Mouse (Mus musculus): ENCODE data around the gene Clic6.
"Not testable (repeated sequence)": the region's sequence is repeated elsewhere in the genome, so short reads cannot be mapped to it uniquely, and the experiment has no call there.

Gene Clic6

DNA sequence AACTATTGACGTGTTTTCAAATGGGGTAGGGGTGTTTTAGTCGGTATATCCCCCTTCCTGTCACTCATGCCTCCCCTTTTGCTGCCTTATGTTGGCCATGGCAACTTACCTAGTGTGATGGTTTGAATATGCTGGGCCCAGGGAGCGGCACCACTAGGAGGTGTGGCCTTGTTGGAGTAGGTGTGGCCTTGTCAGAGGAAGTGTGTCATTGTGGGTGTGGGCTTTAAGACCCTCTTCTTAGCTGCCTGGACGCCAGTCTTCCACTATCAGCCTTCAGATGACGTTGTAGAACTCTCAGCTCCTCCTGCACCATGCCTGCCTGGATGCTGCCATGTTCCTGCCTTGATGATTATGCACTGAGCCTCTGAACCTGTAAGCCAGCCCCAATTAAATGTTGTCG is 14.8 kb upstream of the Clic6 start, which contains the start of gene Rcan1:
Gene Rcan1 (minus strand): TSS at position 162 of the 400 bp plus-strand sequence.
- DNase-seq (ENCODE audit: low read depth) = no peak

DNA sequence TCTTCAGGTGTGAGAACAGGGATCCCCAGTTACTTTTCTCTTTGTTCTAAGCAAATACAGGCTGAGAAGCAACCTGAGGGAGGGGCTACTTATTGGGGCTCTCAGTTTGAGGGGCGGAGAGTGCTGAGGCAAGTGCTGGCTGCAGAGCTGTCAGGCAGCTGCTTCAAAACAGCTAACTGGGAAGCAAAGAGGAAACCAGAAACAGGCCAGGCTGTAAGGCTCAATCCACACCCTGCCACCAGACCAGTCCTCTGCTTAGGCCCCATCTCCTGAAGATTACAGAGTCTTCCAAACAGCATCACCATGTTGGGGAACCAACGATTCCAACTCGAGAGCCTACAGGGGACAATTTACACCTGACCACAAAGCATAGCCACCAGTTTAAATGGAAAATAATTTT is 12.6 kb upstream of the Clic6 start:
- no peak for DNase-seq (ENCODE audit: low read depth)

DNA sequence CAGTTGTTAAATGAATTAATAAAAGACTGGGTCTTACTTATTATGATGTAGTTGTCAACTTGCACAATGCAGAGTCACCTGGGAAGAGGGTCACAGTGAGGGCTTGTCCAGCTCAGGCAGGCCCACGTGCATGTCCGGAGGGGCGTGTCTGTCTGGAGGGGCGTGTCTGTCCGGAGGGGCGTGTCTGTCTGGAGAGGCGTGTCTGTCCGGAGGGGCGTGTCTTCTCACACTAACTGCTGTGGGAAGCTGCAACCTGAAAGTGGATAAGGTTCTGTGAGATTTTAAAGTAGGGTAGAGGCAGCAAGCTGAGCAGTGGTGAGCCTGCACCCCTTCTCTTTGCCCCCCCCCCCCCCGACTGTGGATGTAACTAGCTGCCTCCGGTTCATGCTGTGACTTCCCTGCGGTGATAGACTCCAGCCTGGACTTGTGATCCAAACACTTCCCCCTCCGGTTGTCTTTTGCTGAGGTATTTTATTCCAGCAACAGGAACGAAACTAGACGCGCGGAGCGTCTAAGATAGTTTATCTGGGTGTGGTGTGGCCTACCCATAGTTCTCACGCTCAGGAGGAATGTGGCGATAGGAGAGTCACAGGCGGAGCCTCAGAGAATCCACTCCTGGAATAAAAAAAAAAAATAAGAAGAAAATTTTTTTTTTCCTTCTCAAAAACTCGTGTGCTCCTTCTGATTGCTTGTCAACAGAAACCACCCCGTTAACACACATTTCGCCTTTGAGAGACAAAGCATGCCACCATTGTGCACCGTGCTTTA is 10.3 kb upstream of the Clic6 start:
- no peak for DNase-seq (ENCODE audit: low read depth)

DNA sequence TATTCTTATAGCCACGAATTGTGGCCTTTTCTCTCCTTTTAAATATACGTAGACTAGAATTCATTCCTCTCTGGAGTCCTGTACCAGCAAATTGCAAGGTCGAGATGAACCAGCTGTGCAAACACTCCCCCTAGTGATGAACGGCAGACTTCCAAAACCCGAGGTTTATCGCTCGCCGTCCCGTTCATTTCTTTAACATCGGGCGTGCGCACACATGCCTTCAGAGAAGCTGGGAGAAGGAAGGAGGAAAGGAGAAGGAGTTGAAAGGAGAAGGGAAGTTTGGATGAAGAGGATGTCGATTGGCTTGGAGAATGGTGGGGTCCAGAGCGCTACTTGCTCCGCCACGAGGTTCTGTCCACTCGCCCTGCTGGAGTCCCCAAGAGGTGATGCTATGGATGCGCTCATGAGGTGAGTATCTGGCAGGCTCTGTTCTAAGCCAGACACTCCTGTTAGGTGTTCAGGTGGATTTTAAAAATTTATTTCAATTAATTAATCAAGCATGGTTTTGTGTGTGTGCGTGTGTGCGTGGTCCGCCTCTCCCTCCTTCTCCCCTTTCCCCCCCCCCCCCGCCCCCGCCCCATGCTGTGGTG is 6.9 kb upstream of the Clic6 start:
- DNase-seq (ENCODE audit: low read depth) = peak; percentile 41

DNA sequence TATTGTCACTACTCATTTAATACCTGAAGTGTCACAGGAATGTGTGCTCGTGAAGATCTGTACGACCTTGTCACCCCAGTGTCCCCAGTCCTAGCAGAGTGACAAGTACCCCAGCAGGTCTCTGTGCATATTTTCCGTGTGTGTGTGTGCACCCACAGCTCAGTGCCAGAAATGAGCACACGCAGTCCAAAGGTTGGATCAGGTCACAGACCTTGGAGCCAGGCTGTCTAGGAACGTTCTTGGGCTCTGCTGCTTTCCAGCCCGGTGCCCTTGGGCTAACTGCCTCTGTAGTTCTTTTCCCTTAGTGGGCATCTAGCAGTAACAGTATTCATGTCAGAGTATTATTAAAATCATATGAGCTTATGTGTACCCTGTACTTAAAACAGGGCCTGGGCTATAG is 1.6 kb downstream of the Clic6 start:
- DNase-seq (ENCODE audit: low read depth) = no peak

DNA sequence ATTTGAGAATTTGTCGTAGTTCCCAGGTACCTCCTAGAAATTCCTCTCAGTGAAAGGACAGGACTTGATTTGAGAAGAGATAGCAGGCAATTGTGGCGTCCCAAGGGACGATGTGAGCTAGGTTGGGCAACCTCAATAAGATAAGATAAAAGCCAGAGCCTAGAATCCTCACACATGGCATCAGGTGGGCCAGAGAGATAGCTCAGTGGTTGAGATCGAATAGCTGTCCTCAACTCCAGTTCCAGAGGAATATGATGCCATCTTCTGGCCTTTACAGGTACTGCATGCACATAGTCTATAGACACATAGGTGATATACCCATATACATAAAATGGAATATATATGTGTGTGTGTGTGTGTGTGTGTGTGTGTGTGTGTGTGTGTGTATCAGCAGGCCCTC is 2.0 kb downstream of the Clic6 start:
- peak; percentile 71 for DNase-seq (ENCODE audit: low read depth)

DNA sequence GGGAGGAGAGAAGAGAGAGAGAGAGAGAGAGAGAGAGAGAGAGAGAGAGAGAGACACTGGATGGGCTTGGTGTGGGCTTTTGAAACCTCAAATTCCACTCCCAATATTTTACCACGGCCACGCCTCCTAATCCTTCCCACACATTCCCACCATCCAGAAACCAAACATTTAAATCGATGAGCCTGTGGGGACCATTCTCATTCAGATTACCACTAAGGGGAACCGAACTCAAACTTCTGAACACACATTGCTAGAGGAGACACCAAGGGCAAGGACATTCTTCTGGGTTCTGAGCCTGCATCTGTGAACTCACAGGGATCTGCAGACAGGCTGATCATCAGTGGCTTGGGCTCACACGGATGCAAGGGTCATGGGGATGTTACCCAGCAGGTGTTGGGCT is 2.9 kb downstream of the Clic6 start:
- no peak for DNase-seq (ENCODE audit: low read depth)

DNA sequence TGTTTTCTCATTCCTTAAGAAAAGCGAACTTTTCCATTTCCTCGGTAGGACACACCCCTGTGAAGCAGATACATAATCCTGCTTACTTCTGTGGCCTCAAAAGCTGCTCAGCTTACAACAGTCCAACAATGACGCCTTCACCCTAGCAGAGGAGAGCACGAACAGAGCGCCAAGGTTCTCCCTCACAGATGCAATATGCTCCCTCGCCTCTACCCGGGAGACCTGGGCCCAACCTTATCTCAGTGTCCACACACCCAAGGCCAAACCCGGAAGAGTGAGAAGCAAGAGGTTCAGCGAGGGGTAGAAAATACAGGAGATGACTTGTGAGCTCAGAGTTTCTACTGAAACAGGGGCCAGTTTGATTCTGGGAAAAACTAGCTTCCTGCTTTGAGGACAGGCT is 3.8 kb downstream of the Clic6 start:
- DNase-seq (ENCODE audit: low read depth) = no peak

DNA sequence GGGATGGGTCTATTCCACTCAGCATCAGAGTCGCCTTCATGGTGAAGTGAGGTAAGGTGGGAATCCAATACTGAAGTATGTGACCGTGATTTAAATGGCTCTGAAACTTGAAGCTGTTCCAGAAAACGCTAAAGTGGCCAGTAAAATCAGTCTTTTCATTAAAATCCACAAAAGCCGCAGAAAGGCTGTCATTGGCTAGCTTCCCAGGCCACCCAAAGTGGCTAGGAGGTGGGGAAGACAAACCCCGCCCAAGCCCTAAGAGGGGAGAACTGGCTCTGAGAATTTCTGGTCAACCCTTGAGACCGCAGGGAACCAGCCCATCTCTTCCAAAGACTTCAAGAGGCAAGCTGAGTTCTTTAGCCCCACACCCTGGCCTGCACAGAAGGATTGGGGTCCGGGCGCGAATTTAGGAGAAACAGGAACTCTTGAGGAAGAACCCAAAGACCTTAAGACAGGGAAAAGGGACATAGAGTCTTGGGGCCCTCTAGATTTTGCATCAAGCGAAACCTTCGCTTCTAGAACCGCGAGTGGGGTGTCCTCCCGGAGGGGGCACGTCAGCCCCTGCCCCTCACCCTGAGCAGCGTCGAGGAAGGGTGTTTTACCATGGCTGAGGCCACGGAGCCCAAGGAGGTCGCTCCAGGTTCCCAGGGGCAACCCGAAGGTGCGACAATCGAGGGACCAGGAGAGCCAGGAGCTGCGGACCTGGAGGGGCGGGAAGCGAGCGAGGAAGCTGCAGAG is 12.5 kb downstream of the Clic6 start:
- DNase-seq (ENCODE audit: low read depth) = no peak

DNA sequence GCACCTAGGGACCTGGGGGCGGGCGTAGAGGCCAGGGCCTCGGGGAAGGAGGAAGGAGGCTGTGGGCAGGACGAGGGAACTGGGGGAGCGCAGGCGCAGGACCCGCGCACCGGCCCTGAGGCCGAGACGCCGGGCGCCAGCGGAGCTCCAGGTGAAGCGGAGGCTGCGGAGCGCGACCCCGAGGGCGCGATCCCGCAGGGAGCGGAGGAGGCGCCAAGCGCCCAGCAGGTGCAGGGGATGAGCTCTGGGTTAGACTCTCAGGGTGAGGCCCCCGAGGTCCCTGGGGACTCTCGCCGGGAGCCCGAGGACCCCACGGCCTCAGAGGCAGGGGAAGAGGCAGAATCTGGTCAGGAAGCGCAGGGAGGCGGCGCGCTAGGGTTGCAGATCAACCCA is 13.0 kb downstream of the Clic6 start:
- no peak for DNase-seq (ENCODE audit: low read depth)

DNA sequence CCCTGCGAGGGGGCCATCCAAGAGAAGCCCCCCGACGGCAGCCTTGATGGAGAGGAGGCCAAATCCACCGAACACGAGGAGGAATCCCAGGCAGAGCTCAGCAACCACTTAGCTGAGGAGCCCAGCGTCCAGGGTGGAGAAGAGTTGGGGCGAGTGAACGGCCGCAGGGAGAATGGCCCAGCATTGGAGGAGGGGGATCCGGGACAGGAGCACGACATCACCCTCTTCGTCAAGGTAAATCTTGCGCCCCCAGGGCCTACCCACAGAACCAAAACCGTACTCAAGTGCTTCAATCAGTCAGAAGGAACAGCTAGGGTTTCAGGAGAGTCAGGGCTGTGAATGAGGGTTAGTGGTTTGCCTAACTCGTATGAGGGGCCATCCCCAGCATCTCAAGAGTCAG is 13.8 kb downstream of the Clic6 start:
- no peak for DNase-seq (ENCODE audit: low read depth)

DNA sequence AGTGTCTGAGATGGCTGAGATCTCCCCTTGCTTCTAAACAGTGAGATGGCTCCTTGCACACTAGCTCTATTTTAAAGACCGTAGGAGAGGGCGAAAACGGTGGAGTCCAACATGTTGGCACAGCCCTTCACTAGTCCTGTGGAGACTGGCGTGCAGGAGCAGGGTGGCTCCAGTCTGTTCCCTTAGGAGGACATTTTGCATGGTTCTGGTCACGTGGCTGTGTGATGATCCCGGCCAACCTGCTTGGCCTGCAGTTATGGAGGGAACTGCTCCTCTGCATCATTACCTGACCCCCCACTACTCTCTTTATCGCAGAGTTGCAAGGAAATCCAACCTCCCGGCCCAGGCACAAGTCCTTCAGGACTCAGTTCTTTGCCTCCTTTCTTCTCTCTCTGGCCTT is 15.0 kb downstream of the Clic6 start:
- no peak for DNase-seq (ENCODE audit: low read depth)

DNA sequence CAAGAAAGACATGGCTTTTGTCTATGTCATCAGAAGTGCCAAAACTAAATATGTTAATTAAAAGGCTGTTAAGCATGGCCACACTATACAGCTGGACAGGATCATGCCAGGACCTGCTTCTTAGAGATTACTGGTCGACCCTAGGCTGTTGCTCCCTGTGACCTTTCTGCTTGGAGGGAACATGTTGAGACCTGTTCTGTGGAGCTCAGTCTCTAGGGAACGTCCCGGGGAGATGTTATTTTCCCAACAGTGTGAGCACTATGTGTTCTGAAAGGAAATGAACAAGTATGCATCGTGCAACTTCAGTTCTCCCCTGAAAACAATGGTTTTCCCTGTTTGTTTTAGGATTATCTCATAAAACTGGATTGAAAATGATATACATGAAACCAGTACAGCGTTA is 17.6 kb downstream of the Clic6 start:
- DNase-seq (ENCODE audit: low read depth) = no peak

DNA sequence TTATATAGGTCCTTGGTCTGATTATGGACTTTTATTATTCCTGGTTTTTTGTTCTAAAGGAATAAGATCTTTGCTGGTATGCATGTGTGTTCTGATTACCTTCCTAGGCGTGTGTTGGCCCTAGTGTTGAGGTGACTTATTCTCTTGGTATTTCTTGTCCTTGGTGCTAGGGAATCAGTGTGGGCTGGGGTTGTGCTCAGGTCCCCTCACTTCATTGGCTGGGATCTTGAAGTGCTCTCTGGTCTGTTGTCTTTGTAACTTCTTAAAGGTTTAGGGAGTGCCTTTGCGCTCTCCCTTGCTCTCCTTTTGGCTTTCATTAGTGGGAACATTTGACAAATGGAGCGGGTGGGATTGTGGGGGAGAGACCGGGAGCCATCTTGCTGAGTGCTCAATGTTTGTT is 22.0 kb downstream of the Clic6 start:
- no peak for DNase-seq (ENCODE audit: low read depth)

DNA sequence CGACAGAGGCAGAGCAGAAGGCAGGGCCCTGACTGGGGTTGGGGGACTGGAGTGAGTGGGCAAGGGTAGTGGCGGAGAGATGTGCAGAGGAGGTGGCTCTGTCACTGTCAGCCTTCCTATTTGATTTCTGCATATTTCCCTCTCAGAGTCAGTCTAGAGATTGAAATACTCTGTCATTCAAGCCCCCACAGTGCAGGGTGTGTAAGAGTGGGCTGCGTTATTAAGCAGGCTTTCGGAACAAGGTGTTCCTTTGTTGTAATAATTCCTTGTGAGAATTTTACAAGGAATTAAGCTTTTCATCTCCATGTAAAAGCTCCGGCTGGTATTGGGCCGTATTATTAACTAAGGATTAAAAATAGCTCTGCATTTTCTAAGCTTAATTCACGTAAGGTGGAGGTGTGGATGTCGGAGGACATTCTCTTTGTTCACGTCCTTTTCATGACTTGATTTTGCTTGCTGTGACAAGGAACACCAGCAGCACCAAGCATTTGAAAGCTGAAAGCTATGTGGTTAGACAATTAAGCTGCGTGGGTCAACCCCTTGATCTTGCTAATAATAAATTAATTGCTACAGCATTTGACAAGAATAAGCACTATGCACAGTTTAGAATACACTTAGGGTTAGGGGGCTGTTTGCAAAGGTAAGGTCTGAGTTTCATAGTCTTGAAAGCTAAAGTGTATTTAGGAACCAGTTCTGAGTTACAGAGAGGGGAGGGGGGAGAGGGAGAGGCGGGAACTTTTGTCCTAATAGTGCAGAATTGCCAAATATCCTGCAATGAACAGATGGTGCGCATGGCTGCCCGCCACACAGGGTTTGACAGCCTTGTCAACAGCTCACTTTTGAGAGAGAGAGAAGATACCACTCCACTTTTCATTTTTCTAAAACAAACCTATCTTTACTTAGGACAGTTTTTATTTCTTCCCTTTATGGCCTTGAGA is 25.6 kb downstream of the Clic6 start:
- no peak for DNase-seq (ENCODE audit: low read depth)

DNA sequence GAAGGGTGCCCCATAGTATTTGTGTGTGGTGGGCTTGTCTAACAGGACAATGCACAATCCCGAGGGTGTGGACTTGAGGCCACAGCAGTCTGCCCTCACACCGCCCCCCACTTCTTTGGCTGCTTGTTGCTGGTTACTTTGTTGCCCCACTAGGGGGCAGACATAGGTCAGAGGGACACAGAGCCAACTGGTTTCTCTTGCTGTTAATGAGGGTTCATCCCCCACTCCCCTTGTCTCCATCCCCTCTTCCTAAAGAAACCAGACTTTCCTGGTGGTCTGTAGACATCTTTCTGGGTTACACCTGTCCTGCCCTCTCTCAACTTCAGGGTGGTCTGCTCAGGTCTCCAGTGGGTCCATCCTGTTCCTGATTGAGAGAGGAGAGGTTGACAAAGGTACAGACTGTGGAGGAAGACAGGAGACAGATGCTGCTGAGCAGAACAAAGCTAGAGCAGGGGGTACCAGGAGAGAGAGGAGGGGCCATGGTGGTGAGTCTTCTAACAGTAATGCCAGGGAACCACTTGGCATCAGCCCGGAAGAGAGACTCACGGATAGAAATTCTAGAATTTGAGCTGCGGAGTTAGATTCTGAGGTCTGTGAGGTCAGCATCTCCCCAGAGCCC is 26.3 kb downstream of the Clic6 start:
- peak; percentile 40 for DNase-seq (ENCODE audit: low read depth)

DNA sequence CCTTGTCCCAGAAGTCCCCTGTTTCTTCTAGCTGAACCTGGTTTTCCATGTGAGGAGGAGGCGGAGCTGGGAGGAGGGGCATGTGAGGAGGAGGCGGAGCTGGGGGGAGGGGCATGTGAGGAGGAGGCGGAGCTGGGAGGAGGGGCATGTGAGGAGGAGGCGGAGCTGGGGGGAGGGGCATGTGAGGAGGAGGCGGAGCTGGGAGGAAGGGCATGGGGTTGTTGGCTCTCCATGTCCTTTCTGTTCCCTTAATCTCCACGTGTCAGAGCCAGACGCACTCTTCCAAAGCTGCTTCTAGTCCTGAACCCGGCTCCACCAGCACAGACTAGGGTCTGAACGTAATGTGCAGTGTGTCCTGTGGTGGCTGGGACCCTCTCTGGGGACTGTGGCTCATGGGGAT is 29.4 kb downstream of the Clic6 start:
- not testable (repeated sequence) for DNase-seq (ENCODE audit: low read depth)

DNA sequence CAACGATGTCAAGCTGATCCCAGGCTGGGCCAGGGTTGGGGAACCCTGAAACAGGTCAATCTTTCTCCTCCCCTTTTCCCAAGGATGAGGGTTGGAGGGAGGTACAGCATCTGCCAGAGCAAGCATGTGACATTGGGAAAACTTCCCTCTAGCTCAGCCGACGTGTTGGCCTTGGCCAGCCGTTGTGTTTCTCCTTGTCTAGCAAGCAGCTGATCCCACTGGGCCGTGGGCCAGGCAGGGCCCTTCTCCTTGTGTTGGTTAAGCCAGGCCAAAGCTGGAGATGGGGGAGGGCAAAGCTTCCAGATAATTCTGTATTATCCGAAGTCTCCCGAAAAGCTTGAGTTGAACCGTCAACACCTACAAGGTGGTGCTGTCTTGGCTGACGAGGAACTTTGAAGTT is 30.6 kb downstream of the Clic6 start:
- no peak for DNase-seq (ENCODE audit: low read depth)

DNA sequence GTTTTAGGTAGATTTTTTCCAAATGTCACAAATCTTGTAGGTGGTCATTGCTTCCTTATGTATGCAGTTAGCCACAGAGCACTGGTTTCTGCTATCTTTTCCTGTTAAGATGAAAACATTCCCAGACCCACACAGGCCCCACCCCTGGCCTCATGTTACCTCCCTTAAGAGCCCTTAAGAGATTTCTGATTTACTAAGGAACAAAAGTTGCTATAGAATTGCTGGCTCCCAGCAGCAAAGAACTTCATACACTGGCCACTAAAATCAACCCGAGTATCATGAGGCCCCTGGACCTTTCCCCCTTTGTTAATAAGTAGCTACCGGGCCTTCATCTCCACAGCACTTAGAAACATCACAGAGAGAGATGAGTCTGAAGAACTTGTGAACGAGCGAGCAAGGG is 33.2 kb downstream of the Clic6 start:
- no peak for DNase-seq (ENCODE audit: low read depth)

DNA sequence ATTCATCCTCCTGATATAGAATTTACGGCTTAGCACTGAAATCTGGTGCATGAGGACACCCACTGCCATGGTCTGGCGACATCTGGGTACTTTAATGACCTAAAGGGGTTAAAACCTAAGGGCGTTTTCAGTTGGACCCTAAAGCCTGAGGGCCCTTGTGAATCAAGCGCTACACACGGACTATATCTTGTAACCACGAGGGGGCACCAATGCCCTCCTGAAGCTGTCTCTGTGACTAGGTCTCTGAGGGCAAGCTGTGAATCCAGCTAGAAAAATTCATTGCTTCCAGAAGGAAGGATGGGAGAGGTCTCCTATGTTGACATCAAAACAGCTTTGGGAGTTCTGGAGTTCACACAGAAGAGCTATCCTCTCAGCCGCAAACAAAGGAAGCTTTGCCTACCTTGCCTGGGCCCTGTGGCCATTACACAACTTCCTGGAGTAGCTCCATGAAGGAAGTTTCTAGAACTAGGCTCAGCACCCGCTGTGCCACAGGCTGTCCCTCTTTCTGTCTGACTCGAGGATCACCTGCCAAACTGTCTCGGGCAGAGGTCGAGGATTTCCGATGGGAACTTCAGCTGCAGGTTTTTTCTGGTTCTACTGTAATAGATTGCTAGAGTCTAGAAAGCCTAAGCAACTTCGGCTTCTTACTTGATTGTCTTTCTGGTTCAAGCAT is 34.4 kb downstream of the Clic6 start:
- peak; percentile 54 for DNase-seq (ENCODE audit: low read depth)

DNA sequence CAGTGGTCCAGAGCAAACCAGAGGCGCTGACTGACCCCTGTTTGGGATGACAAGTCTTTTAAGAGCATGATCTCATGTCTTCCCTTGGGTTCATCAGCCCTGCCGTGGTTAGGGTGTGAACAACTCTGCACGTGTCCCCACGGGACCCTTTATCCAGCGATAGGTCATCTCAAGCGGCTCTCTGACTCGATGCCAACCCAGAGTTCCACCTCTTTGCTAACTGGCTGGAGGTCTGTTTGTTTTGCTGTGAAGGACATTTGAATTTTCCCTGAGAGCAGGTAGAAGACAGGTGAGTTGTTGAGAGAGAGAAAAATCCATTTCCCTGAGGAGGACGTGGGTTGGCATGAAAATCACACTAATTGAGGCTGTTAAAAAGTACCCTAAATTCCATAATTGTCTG is 37.8 kb downstream of the Clic6 start:
- DNase-seq (ENCODE audit: low read depth) = no peak

Data from induced T-regulatory cell, adult 2 months (primary cell).